Mouse (Mus musculus) lung, postnatal 0 days (tissue): ENCODE data around the gene Mag. TPM values are rescaled to one million over a fixed set of nuclear protein-coding genes. Genes with fewer than 3 reads are reported as not detected.
"Not testable (repeated sequence)": the region's sequence is repeated elsewhere in the genome, so short reads cannot be mapped to it uniquely, and the experiment has no call there.

Source experiments
- ATAC-seq: fragments of 200-750 bp; cut with Nextera tagmentation; 2 replicates; pipeline ENCODE4 v1.8.0; 2017; ENCODE audit warnings: moderate library complexity
- DNase-seq: peaks from one replicate; pipeline ENCODE4 v3.0.0-alpha.2; 2016; ENCODE audit warnings: low spot score
- H3K27ac ChIP-seq: fragments of 300-500 bp; sonication (generic); 2 replicates; pipeline ENCODE4 v1.5.1; 2014; ENCODE audit warnings: antibody characterized with exemption, mild to moderate bottlenecking, low read length, mixed read lengths
- H3K27me3 ChIP-seq: fragments of 300-500 bp; sonication (generic); replicated peaks from 2 replicates; pipeline ENCODE4 v1.6.1; 2014; ENCODE audit warnings: low read length, mixed read lengths; ENCODE audit not compliant: insufficient read depth
- H3K36me3 ChIP-seq: fragments of 300-500 bp; sonication (generic); 2 replicates; pipeline ENCODE4 v1.6.1; 2014; ENCODE audit warnings: low read length, mixed read lengths; ENCODE audit not compliant: insufficient read depth
- H3K4me1 ChIP-seq: fragments of 300-500 bp; sonication (generic); 2 replicates; pipeline ENCODE4 v1.6.1; 2014; ENCODE audit warnings: antibody characterized with exemption, low read depth, low read length, mixed read lengths; ENCODE audit not compliant: insufficient read depth
- H3K4me2 ChIP-seq: fragments of 300-500 bp; sonication (generic); replicated peaks from 2 replicates; pipeline ENCODE4 v1.6.1; 2014; ENCODE audit warnings: low read depth, mild to moderate bottlenecking, low read length, moderate library complexity, mixed read lengths
- H3K4me3 ChIP-seq: fragments of 300-500 bp; sonication (generic); 2 replicates; pipeline ENCODE4 v1.5.1; 2014; ENCODE audit warnings: low read depth, low read length
- H3K9ac ChIP-seq: fragments of 300-500 bp; sonication (generic); replicated peaks from 2 replicates; pipeline ENCODE4 v1.6.1; 2014; ENCODE audit warnings: low read depth, mild to moderate bottlenecking
- H3K9me3 ChIP-seq: fragments of 300-500 bp; sonication (generic); 2 replicates; pipeline ENCODE4 v1.6.1; 2016; ENCODE audit warnings: low read length, mixed read lengths
- CTCF ChIP-seq: IDR thresholded peaks from 2 replicates; pipeline ENCODE4 v1.5.1; 2016; ENCODE audit warnings: antibody characterized with exemption, mild to moderate bottlenecking
- EP300 ChIP-seq: IDR thresholded peaks from 2 replicates; pipeline ENCODE4 v1.6.1; 2016; ENCODE audit warnings: antibody characterized with exemption, mild to moderate bottlenecking, control low read depth
- WGBS: fragments of 180-500 bp; shearing (Covaris S2); extraction: QIAGEN DNeasy Blood & Tissue Kit; methylation state at CpG from one replicate; pipeline ENCODE4 v1.1.7; 2014; 5-methylcytosine and 5-hydroxymethylcytosine counted together
- polyA plus RNA-seq: library from polyadenylated mRNA; unstranded; fragments of >200 nt; fragmentation: Nextera tagmentation; extraction: Ambion mirVana; gene quantifications from 2 replicates; pipeline ENCODE4 v1.2.1, GENCODE M21; 2015

Mag gene
- polyA plus RNA-seq, 1 experiment from 2014 or later = 1.8 TPM

DNA sequence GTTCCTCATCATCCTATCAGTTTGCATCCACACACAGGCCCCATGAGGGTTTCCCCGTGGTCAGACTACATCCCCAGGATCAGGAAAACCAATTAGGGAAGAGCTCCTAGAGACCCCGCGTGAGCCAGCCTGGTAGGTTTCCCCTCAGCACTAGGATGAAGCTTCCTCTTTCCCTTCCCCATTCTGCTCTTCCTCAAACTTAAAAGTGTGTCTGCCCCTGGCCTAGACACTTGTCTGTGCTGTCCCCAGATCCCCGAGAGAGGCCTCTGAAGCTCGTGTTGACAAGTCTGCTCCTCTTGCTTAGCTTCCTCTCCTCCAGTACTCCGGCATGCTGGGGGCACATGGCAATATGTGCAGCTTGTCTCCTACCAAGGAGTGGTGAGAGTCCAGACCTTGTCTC lies 38.8 kb upstream of the Mag start:
- no peak overlapping the region for H3K4me3 ChIP-seq
- peaks cover 20% of the 10 kb centered on the region for H3K36me3 ChIP-seq
- H3K4me2 ChIP-seq = no peak overlapping the region
- 80% methylated on average over 6 of the region's 6 CpGs for WGBS
- no peak overlapping the region for H3K27ac ChIP-seq
- H3K9ac ChIP-seq = no peak overlapping the region
- no peak for TF ChIP-seq CTCF
- TF ChIP-seq EP300 = no peak
- DNase-seq (no peak), ATAC-seq (no peak)
- no peaks in the 10 kb centered on the region for H3K9me3 ChIP-seq
- H3K27me3 ChIP-seq = no peaks in the 10 kb centered on the region
- peaks cover 14% of the 10 kb centered on the region for H3K4me1 ChIP-seq

DNA sequence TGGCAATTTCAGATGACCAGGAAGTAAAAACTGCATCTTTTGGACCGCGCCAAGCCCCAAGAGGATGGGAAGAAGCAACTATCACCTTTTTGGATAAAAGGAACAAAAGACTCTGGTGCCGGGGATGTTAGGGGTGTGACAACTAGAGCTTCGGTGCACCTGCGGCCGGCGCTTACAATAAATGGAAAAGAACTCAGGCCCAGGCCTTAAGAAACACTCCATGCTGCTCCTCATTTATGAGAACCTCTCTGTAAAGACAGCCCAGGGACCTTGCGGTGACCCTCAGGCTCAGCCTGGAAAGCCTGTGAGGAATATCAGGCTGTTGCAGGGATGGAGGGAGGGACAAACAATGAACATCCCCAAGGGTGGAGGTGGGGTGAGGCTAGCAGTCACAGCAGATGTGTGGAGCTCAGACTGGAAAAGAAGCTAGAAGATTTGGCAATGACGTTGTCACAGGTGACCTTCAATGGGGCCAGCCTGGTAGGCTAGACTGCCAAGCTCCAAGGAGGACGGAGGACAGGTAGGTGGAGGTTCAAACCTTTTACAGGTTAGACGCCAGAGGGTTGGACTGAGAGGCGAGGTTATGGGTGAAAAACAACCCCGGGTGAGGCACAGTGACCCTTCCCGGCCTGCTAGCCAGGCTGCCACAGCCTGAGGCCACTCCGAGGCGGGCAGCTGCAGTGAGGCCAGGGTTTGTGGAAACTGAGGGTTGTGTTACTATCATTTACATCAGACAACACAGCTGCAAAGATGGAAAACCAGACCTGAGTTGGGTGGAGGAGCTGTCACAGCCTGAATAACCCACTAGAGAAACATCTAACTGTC lies 38.0 kb upstream of the Mag start:
- TF ChIP-seq CTCF (no peak), EP300 (no peak)
- 90% methylated on average over 16 of the region's 16 CpGs for WGBS
- no peak overlapping the region for H3K27ac ChIP-seq
- no peak overlapping the region for H3K4me2 ChIP-seq
- peaks cover 8% of the 10 kb centered on the region; the same call in 1 of the 2 replicates for H3K4me1 ChIP-seq
- peaks cover 20% of the 10 kb centered on the region for H3K36me3 ChIP-seq
- no peak overlapping the region for H3K4me3 ChIP-seq
- no peak overlapping the region for H3K9ac ChIP-seq
- H3K27me3 ChIP-seq = no peaks in the 10 kb centered on the region
- DNase-seq (no peak), ATAC-seq (no peak)
- H3K9me3 ChIP-seq = no peaks in the 10 kb centered on the region

DNA sequence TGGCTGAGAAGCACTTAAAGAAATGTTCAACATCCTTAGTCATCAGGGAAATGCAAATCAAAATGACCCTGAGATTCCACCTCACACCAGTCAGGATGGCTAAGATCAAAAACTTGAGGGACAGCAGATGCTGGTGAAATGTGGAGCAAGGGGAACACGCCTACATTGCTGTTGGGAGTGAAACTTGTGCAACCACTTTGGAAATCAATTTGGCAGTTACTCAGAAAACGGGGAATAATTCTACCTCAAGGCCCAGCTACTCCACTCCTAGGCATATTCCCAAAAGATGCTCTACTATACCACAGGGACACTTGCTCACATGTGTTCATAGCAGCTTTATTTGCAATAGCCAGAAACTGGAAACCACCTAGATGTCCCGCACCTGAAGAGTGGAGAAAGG lies 35.2 kb upstream of the Mag start:
- not testable (repeated sequence) for H3K9ac ChIP-seq, H3K4me1 ChIP-seq, H3K27ac ChIP-seq, DNase-seq, H3K27me3 ChIP-seq, H3K9me3 ChIP-seq, ATAC-seq, H3K4me3 ChIP-seq, H3K4me2 ChIP-seq
- H3K36me3 ChIP-seq = peaks cover 20% of the 10 kb centered on the region
- WGBS = 67% methylated on average over 3 of the region's 3 CpGs

- no peak overlapping the region for H3K9ac ChIP-seq
- no peak overlapping the region for H3K4me3 ChIP-seq
- ATAC-seq = no peak
- H3K36me3 ChIP-seq = no peaks in the 10 kb centered on the region; the same call in 1 of the 2 replicates
- H3K4me1 ChIP-seq = no peaks in the 10 kb centered on the region
- WGBS = 92% methylated on average over 7 of the region's 7 CpGs
- TF ChIP-seq CTCF (no peak), EP300 (no peak)
- H3K27me3 ChIP-seq = no peaks in the 10 kb centered on the region
- H3K4me2 ChIP-seq = no peak overlapping the region
- H3K9me3 ChIP-seq = no peaks in the 10 kb centered on the region
- DNase-seq = no peak
- no peak overlapping the region for H3K27ac ChIP-seq
These were observed 31.2 kb upstream of the Mag start for GRCm38 (mm10) chr7:30945876-30946275.

- not testable (repeated sequence) for H3K9me3 ChIP-seq, H3K4me1 ChIP-seq, H3K9ac ChIP-seq, H3K4me3 ChIP-seq, H3K27me3 ChIP-seq, ATAC-seq, H3K27ac ChIP-seq, H3K4me2 ChIP-seq, DNase-seq, H3K36me3 ChIP-seq
- WGBS = 85% methylated on average over 7 of the region's 7 CpGs
These were observed 30.8 kb upstream of the Mag start for GRCm38 (mm10) chr7:30945466-30945865.

- H3K27ac ChIP-seq, H3K36me3 ChIP-seq, H3K4me2 ChIP-seq, H3K27me3 ChIP-seq, H3K4me1 ChIP-seq, H3K9me3 ChIP-seq, H3K4me3 ChIP-seq, ATAC-seq, H3K9ac ChIP-seq, DNase-seq: not testable (repeated sequence)
- WGBS = 62% methylated on average over 2 of the region's 2 CpGs
These were observed 30.0 kb upstream of the Mag start for GRCm38 (mm10) chr7:30944706-30945105.
